Mouse (Mus musculus) myocyte (in vitro differentiated cells): ENCODE results near the gene Traf2. TPM values are rescaled to one million over a fixed set of nuclear protein-coding genes. Genes with fewer than 3 reads are reported as not detected.
A peak's percentile ranks its signal among the peaks of the same experiment; 100 is the strongest.

ENCODE experiments used
- H3K27me3 ChIP-seq: one replicate; pipeline ENCODE4 v1.6.1; 2011; ENCODE audit not compliant: control insufficient read depth, insufficient read depth, insufficient read length
- H3K36me3 ChIP-seq: one replicate; pipeline ENCODE4 v1.6.1; 2011; ENCODE audit not compliant: control insufficient read depth, insufficient read depth
- H3K4me2 ChIP-seq: one replicate; pipeline ENCODE4 v1.6.1; 2011; ENCODE audit warnings: low read depth, control low read depth
- H3K4me3 ChIP-seq: one replicate; pipeline ENCODE4 v1.5.1; 2011; ENCODE audit warnings: mild to moderate bottlenecking, control low read depth, moderate library complexity
- H3K79me2 ChIP-seq: one replicate; pipeline ENCODE4 v1.6.1; 2011; ENCODE audit not compliant: control insufficient read depth, insufficient read depth
- H3ac ChIP-seq: one replicate; pipeline ENCODE4 v1.6.1; 2011; ENCODE audit not compliant: control insufficient read depth, insufficient read length
- CEBPB ChIP-seq: IDR thresholded peaks from 2 replicates; pipeline ENCODE4 v1.6.1; 2011; ENCODE audit warnings: mild to moderate bottlenecking, moderate library complexity; ENCODE audit not compliant: poor library complexity, insufficient read depth, severe bottlenecking
- E2F4 ChIP-seq: IDR thresholded peaks from one replicate; pipeline ENCODE4 v1.6.1; 2011; ENCODE audit warnings: mild to moderate bottlenecking, control low read depth, moderate library complexity; ENCODE audit not compliant: insufficient read depth
- MAX ChIP-seq: IDR thresholded peaks from one replicate; pipeline ENCODE4 v1.6.1; 2011; ENCODE audit warnings: low read depth, mild to moderate bottlenecking, control low read depth
- MYOD1 ChIP-seq, 3 experiments: IDR thresholded peaks; one replicate each; pipeline ENCODE4 v1.6.1; 2011; ENCODE audit warnings: control low read depth in 2 of 3, low read depth in 2 of 3, mild to moderate bottlenecking in 2 of 3, moderate library complexity in 1 of 3; ENCODE audit not compliant: insufficient read length in 2 of 3, control insufficient read depth in 1 of 3
- MYOG ChIP-seq, 3 experiments: IDR thresholded peaks; one replicate each; pipeline ENCODE4 v1.6.1; 2011; ENCODE audit warnings: control low read depth in 2 of 3, low read depth in 2 of 3, mild to moderate bottlenecking in 2 of 3; ENCODE audit not compliant: insufficient read length in 2 of 3, control insufficient read depth in 1 of 3, insufficient read depth in 1 of 3
- POLR2A ChIP-seq: IDR thresholded peaks from one replicate; pipeline ENCODE4 v1.6.1; 2011; ENCODE audit warnings: low read depth, mild to moderate bottlenecking, control low read depth, moderate library complexity; ENCODE audit not compliant: insufficient read length
- POLR2AphosphoS2 ChIP-seq: IDR thresholded peaks from one replicate; pipeline ENCODE4 v1.6.1; 2011; ENCODE audit warnings: low read depth, control low read depth; ENCODE audit not compliant: insufficient read length
- REST ChIP-seq: IDR thresholded peaks from one replicate; pipeline ENCODE4 v1.6.1; 2011; ENCODE audit warnings: mild to moderate bottlenecking, control low read depth, moderate library complexity; ENCODE audit not compliant: insufficient read depth, insufficient read length
- SRF ChIP-seq: IDR thresholded peaks from one replicate; pipeline ENCODE4 v1.6.1; 2011; ENCODE audit warnings: low read depth; ENCODE audit not compliant: control insufficient read depth, insufficient read length
- TCF12 ChIP-seq: IDR thresholded peaks from one replicate; pipeline ENCODE4 v1.6.1; 2011; ENCODE audit warnings: mild to moderate bottlenecking, control low read depth; ENCODE audit not compliant: poor library complexity, insufficient read depth, severe bottlenecking
- TCF3 ChIP-seq: IDR thresholded peaks from one replicate; pipeline ENCODE4 v1.6.1; 2011; ENCODE audit warnings: low read depth, control low read depth; ENCODE audit not compliant: insufficient read length
- USF1 ChIP-seq: IDR thresholded peaks from one replicate; pipeline ENCODE4 v1.6.1; 2011; ENCODE audit warnings: low read depth, mild to moderate bottlenecking, control low read depth, moderate library complexity
- polyA plus RNA-seq: library from polyadenylated mRNA; unstranded; fragments of >200 nt; fragmentation: generic; extraction: Trizol; gene quantifications from one replicate; pipeline ENCODE4 v1.2.1, GENCODE M21; 2012; ENCODE audit warnings: missing spikeins

Traf2 gene
- polyA plus RNA-seq, 1 experiment, result 40.4 TPM

DNA sequence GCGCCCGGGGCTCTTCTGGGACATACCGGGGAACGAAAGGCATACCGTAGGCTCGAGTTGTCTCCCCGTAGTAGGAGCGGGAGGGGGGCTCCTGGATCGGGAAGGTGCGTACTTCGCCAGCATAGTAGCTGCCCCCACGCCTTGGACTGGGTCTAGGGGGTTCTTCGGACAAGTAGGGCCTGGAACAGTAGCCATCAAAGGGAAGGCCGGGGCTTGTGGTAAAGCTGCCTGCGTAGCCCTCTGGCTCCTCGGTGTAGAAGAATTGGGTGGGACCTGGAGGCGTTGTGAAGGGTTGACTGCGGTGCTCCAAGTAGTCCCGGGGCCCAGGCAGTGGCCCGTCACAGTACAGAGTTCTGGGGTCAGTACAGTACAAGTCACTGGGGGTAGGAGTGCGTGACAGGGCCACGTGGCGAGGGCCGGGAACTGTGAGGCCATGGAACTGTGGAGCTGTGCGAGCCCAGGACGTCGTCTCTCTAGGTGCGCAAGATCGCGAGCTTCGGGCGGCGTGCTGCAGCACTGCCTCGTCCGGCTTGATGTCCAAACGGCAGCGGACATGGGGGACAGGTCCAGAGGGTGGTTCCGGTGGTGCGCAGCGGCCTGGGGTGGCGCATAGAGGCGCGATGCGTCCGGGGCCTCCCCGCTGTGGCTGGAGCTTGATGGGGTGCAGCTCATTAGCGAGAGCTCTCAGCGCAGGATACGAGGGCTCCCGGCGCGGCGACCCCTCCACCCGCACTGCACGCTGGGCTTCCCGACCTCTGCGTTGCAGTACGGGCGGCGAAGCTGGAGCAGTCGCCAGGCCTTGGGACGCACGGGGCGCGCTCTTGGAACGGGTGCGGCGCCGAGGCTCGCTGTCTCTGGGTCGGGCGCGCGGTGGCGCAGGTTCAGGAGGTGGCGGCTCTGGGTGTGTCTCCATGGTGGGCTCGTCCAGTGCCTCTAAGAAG, 32.3 kb upstream of the Traf2 start:
- TF ChIP-seq MYOD1 (IDR thresholded peaks at IDR 0.05; ENCODE audit: control insufficient read depth in 1 of 3, insufficient read length in 2 of 3, low read depth in 2 of 3) (peak in 1 of 3 experiments; percentile 0), TCF12 (no peak)
- Histone ChIP-seq H3ac (no peak overlapping the region), H3K4me3 (no peak overlapping the region), H3K79me2 (no peaks in the 10 kb centered on the region), H3K36me3 (no peaks in the 10 kb centered on the region), H3K4me2 (no peak overlapping the region), H3K27me3 (no peaks in the 10 kb centered on the region)

DNA sequence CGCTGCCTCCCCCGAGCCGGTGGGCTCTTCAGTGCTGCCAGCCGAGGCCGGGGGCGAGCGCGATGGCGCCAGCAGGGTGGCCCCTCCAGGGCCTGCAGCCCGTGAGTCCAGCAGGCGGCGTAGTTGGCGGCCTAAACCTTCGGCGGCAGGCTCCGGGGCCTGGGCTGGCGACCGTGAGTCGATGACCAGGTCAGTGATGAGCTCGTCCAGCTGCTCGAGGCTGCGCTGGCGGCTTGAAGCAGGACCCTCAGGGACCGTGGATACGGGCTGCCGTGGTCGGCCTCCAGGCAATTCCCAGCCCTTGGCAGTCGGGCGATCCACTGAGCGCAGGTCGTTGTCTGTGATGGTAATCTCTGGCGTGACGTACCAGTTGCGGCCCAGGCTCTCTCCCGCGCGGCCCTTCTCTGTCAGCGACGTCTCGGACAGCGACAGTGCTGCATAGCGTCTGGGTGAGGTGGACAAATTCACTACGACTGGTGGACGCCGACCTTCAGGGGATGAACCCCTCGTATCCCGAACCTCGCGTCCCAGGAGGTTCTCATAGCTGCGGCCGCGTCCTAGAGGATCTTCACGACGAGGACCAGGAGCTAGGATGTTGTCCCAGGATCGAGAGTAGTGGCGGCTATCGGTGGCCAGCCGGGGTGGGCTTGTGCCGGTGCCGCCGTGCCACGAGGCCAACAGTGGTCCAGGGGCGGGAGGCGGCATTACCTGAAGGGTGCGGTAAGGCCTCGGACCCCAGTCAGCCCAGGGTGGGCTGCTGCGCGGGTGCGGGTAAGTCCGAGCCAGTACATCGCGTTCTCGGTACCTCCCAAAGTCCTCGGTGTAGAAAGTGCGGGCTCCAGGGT, 31.4 kb upstream of the Traf2 start:
- Histone ChIP-seq H3K27me3 (no peaks in the 10 kb centered on the region), H3K36me3 (no peaks in the 10 kb centered on the region), H3K4me3 (no peak overlapping the region), H3K4me2 (no peak overlapping the region), H3ac (no peak overlapping the region), H3K79me2 (no peaks in the 10 kb centered on the region)
- TF ChIP-seq CEBPB, result no peak
- TF ChIP-seq USF1, result no peak
- TF ChIP-seq MYOG (IDR thresholded peaks at IDR 0.05; ENCODE audit: control insufficient read depth in 1 of 3, insufficient read depth in 1 of 3, insufficient read length in 2 of 3, low read depth in 2 of 3), result no peak
- no peak for TF ChIP-seq POLR2AphosphoS2
- TF ChIP-seq POLR2A, result no peak
- no peak for TF ChIP-seq TCF12
- no peak for TF ChIP-seq E2F4
- no peak for TF ChIP-seq SRF
- no peak for TF ChIP-seq MAX
- no peak for TF ChIP-seq REST
- TF ChIP-seq MYOD1 (IDR thresholded peaks at IDR 0.05; ENCODE audit: control insufficient read depth in 1 of 3, insufficient read length in 2 of 3, low read depth in 2 of 3), result no peak
- no peak for TF ChIP-seq TCF3

DNA sequence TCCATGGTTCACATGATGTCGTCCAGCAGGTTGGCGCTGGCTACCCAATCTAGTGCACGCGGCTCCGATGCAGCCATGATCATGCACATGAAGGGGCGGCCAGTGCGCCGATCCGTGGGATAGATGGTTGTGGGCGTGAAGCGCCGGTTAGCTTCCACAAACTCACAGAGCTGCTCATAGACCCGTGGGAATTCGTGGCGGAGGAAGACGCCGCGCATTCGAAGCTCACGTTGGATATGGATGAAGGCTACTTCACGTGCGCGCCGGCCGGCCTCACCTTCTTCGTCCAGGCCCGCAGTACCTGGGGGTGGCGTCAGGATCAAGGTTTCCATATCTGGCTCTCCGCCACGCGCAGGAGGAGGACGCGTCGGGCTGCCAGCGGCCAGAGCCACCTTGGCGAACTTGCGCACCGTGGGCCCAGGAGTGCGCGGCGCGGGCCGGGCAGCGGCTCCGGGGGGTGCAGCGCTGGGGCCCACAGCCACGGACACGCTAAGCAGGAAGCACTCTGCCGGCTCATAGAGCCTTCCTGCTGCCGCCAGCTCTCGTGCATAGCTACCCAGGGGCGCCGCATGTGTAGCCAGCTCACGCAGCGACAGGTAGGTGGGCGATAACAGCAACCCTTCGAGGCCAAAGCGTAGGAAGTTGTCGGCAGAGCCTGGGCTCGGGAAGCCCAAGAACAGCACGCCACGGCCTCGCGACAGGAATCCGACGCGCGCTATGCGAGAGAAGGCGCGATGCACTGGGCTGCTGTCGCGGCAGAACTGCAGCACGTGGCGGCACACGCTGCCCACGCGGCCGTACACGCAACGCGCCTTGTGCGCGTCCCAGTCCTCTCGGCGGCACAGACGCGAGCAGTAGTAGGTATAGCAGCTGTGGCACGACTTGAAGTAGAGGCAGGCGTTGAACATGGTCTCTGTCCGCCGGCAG, 30.5 kb upstream of the Traf2 start:
- Histone ChIP-seq H3ac (no peak overlapping the region), H3K36me3 (no peaks in the 10 kb centered on the region), H3K79me2 (peaks cover 5% of the 10 kb centered on the region), H3K27me3 (no peaks in the 10 kb centered on the region), H3K4me3 (no peak overlapping the region), H3K4me2 (no peak overlapping the region)
- no peak for TF ChIP-seq REST
- TF ChIP-seq POLR2AphosphoS2, result no peak
- TF ChIP-seq CEBPB, result no peak
- TF ChIP-seq SRF, result no peak
- TF ChIP-seq E2F4, result no peak
- TF ChIP-seq USF1, result no peak
- TF ChIP-seq POLR2A, result no peak
- TF ChIP-seq MAX, result no peak
- TF ChIP-seq TCF12, result no peak
- TF ChIP-seq MYOG (IDR thresholded peaks at IDR 0.05; ENCODE audit: control insufficient read depth in 1 of 3, insufficient read depth in 1 of 3, insufficient read length in 2 of 3, low read depth in 2 of 3), result no peak
- TF ChIP-seq MYOD1 (IDR thresholded peaks at IDR 0.05; ENCODE audit: control insufficient read depth in 1 of 3, insufficient read length in 2 of 3, low read depth in 2 of 3), result no peak
- TF ChIP-seq TCF3, result no peak
